Mouse (Mus musculus): ENCODE data around the gene Fam234a. TPM values are rescaled to one million over a fixed set of nuclear protein-coding genes. Genes with fewer than 3 reads are reported as not detected.

Fam234a gene
- polyA plus RNA-seq, 1 experiment = 25.2 TPM

GRCm38 (mm10) chr17:26206392-26206791 lies 37.6 kb downstream of the Fam234a start:
- Histone ChIP-seq H3K36me3 (ENCODE audit: control insufficient read depth, insufficient read depth) (no peaks in the 10 kb centered on the region), H3K4me3 (ENCODE audit: insufficient read depth, poor library complexity, severe bottlenecking) (no peak overlapping the region), H3ac (ENCODE audit: control insufficient read depth, insufficient read length, low read depth) (no peak overlapping the region), H3K79me3 (ENCODE audit: low read depth) (no peaks in the 10 kb centered on the region), H3K79me2 (ENCODE audit: control insufficient read depth, insufficient read depth) (no peaks in the 10 kb centered on the region), H3K27me3 (ENCODE audit: control insufficient read depth, insufficient read depth, insufficient read length) (no peaks in the 10 kb centered on the region)
- peak; percentile 54 for TF ChIP-seq MYOD1 (IDR thresholded peaks at IDR 0.05; ENCODE audit: control insufficient read depth, insufficient read length, low read depth)
- TF ChIP-seq MYOG (IDR thresholded peaks at IDR 0.05; ENCODE audit: control insufficient read depth, extremely low read depth, insufficient read length) = no peak

GRCm38 (mm10) chr17:26204766-26205165 lies 39.3 kb downstream of the Fam234a start:
- Histone ChIP-seq H3ac (ENCODE audit: control insufficient read depth, insufficient read length, low read depth) (no peak overlapping the region), H3K36me3 (ENCODE audit: control insufficient read depth, insufficient read depth) (no peaks in the 10 kb centered on the region), H3K27me3 (ENCODE audit: control insufficient read depth, insufficient read depth, insufficient read length) (no peaks in the 10 kb centered on the region), H3K79me3 (ENCODE audit: low read depth) (no peaks in the 10 kb centered on the region), H3K79me2 (ENCODE audit: control insufficient read depth, insufficient read depth) (no peaks in the 10 kb centered on the region), H3K4me3 (ENCODE audit: insufficient read depth, poor library complexity, severe bottlenecking) (no peak overlapping the region)
- no peak for TF ChIP-seq USF1 (IDR thresholded peaks at IDR 0.05; ENCODE audit: low read depth)
- no peak for TF ChIP-seq CEBPB (IDR thresholded peaks at IDR 0.05; ENCODE audit: low read depth)
- TF ChIP-seq CTCF (IDR thresholded peaks at IDR 0.05; ENCODE audit: control insufficient read depth, insufficient read depth, insufficient read length) = no peak
- TF ChIP-seq FOSL1 (IDR thresholded peaks at IDR 0.05; ENCODE audit: insufficient read depth, low read length, poor library complexity, severe bottlenecking) = no peak
- no peak for TF ChIP-seq MAX (IDR thresholded peaks at IDR 0.05)
- no peak for TF ChIP-seq MYOG (IDR thresholded peaks at IDR 0.05; ENCODE audit: control insufficient read depth, extremely low read depth, insufficient read length)

- Histone ChIP-seq H3K36me3 (ENCODE audit: control insufficient read depth, insufficient read depth) (no peaks in the 10 kb centered on the region), H3K4me3 (ENCODE audit: insufficient read depth, poor library complexity, severe bottlenecking) (peak overlapping the region; percentile 18), H3K79me2 (ENCODE audit: control insufficient read depth, insufficient read depth) (no peaks in the 10 kb centered on the region), H3K79me3 (ENCODE audit: low read depth) (no peaks in the 10 kb centered on the region), H3K27me3 (ENCODE audit: control insufficient read depth, insufficient read depth, insufficient read length) (no peaks in the 10 kb centered on the region), H3ac (ENCODE audit: control insufficient read depth, insufficient read length, low read depth) (peak overlapping the region; percentile 54)
- TF ChIP-seq MAX (IDR thresholded peaks at IDR 0.05) (no peak), MYOD1 (IDR thresholded peaks at IDR 0.05; ENCODE audit: control insufficient read depth, insufficient read length, low read depth) (no peak), USF1 (IDR thresholded peaks at IDR 0.05; ENCODE audit: low read depth) (no peak), CTCF (IDR thresholded peaks at IDR 0.05; ENCODE audit: control insufficient read depth, insufficient read depth, insufficient read length) (no peak), CEBPB (IDR thresholded peaks at IDR 0.05; ENCODE audit: low read depth) (no peak), MYOG (IDR thresholded peaks at IDR 0.05; ENCODE audit: control insufficient read depth, extremely low read depth, insufficient read length) (no peak), FOSL1 (IDR thresholded peaks at IDR 0.05; ENCODE audit: insufficient read depth, low read length, poor library complexity, severe bottlenecking) (no peak)
Measured at GRCm38 (mm10) chr17:26203321-26203811, 40.7 kb downstream of the Fam234a start.

GRCm38 (mm10) chr17:26202737-26203136 lies 41.3 kb downstream of the Fam234a start, which contains the start of gene Rgs11:
Gene Rgs11 (plus strand): TSS chr17:26202951.
- Histone ChIP-seq H3ac (ENCODE audit: control insufficient read depth, insufficient read length, low read depth) (peak within 1 kb of the TSS; percentile 54), H3K27me3 (ENCODE audit: control insufficient read depth, insufficient read depth, insufficient read length) (no peaks in the 10 kb centered on the region), H3K4me3 (ENCODE audit: insufficient read depth, poor library complexity, severe bottlenecking) (peak within 1 kb of the TSS; percentile 18), H3K79me2 (ENCODE audit: control insufficient read depth, insufficient read depth) (no peaks in the 10 kb centered on the region), H3K79me3 (ENCODE audit: low read depth) (no peaks in the 10 kb centered on the region), H3K36me3 (ENCODE audit: control insufficient read depth, insufficient read depth) (no peaks in the 10 kb centered on the region)
- TF ChIP-seq MYOD1 (IDR thresholded peaks at IDR 0.05; ENCODE audit: control insufficient read depth, insufficient read length, low read depth) (no peak), CEBPB (IDR thresholded peaks at IDR 0.05; ENCODE audit: low read depth) (no peak), FOSL1 (IDR thresholded peaks at IDR 0.05; ENCODE audit: insufficient read depth, low read length, poor library complexity, severe bottlenecking) (no peak), CTCF (IDR thresholded peaks at IDR 0.05; ENCODE audit: control insufficient read depth, insufficient read depth, insufficient read length) (no peak), USF1 (IDR thresholded peaks at IDR 0.05; ENCODE audit: low read depth) (no peak)

- Histone ChIP-seq H3K79me2 (ENCODE audit: control insufficient read depth, insufficient read depth) (no peaks in the 10 kb centered on the region), H3K27me3 (ENCODE audit: control insufficient read depth, insufficient read depth, insufficient read length) (no peaks in the 10 kb centered on the region), H3K79me3 (ENCODE audit: low read depth) (no peaks in the 10 kb centered on the region), H3K4me3 (ENCODE audit: insufficient read depth, poor library complexity, severe bottlenecking) (no peak overlapping the region), H3ac (ENCODE audit: control insufficient read depth, insufficient read length, low read depth) (no peak overlapping the region), H3K36me3 (ENCODE audit: control insufficient read depth, insufficient read depth) (no peaks in the 10 kb centered on the region)
- TF ChIP-seq MAX (IDR thresholded peaks at IDR 0.05) (no peak), USF1 (IDR thresholded peaks at IDR 0.05; ENCODE audit: low read depth) (no peak)
Measured at GRCm38 (mm10) chr17:26201998-26202397, 42.0 kb downstream of the Fam234a start.

- Histone ChIP-seq H3ac (ENCODE audit: control insufficient read depth, insufficient read length, low read depth) (peak overlapping the region; percentile 61), H3K4me3 (ENCODE audit: insufficient read depth, poor library complexity, severe bottlenecking) (no peak overlapping the region), H3K79me2 (ENCODE audit: control insufficient read depth, insufficient read depth) (no peaks in the 10 kb centered on the region), H3K36me3 (ENCODE audit: control insufficient read depth, insufficient read depth) (peaks cover under 1% of the 10 kb centered on the region), H3K27me3 (ENCODE audit: control insufficient read depth, insufficient read depth, insufficient read length) (no peaks in the 10 kb centered on the region), H3K79me3 (ENCODE audit: low read depth) (no peaks in the 10 kb centered on the region)
- TF ChIP-seq MAX (IDR thresholded peaks at IDR 0.05) (peak; percentile 65), USF1 (IDR thresholded peaks at IDR 0.05; ENCODE audit: low read depth) (no peak)
Measured at GRCm38 (mm10) chr17:26200831-26201705, 43.0 kb downstream of the Fam234a start.
